Mouse (Mus musculus) liver, embryonic 14.5 days (tissue): ENCODE results near the gene Gins1.

Experiments used
- CTCF ChIP-seq: IDR thresholded peaks from 2 replicates; pipeline ENCODE4 v1.5.1; 2016; ENCODE audit warnings: antibody characterized with exemption, low read depth, control low read depth
- EP300 ChIP-seq: IDR thresholded peaks from 2 replicates; pipeline ENCODE4 v1.6.1; 2016; ENCODE audit warnings: antibody characterized with exemption, low read depth

- no peak for TF ChIP-seq CTCF
- no peak for TF ChIP-seq EP300
These were observed 30.0 kb upstream of the Gins1 start for GRCm38 (mm10) chr2:150875226-150875625.
